Mouse (Mus musculus) kidney, postnatal 0 days (tissue): ENCODE measurements around the gene Sfxn1. TPM values are rescaled to one million over a fixed set of nuclear protein-coding genes. Genes with fewer than 3 reads are reported as not detected.

Experiments used
- ATAC-seq: fragments of 200-750 bp; cut with Nextera tagmentation; replicated peaks from 2 replicates; pipeline ENCODE4 v1.8.0; 2017; ENCODE audit warnings: low read depth, moderate number of reproducible peaks, moderate TSS enrichment, moderate library complexity; ENCODE audit not compliant: low FRiP score
- DNase-seq: peaks from one replicate; pipeline ENCODE4 v3.0.0-alpha.2; 2016; ENCODE audit warnings: low spot score
- H3K27ac ChIP-seq: fragments of 300-500 bp; sonication (generic); 2 replicates; pipeline ENCODE4 v1.5.1; 2014; ENCODE audit warnings: mild to moderate bottlenecking
- H3K27me3 ChIP-seq: fragments of 300-500 bp; sonication (generic); 2 replicates; pipeline ENCODE4 v1.6.1; 2014; ENCODE audit warnings: low read length, mixed read lengths; ENCODE audit not compliant: insufficient read depth
- H3K36me3 ChIP-seq: fragments of 300-500 bp; sonication (generic); 2 replicates; pipeline ENCODE4 v1.6.1; 2014; ENCODE audit warnings: low read length, mixed read lengths; ENCODE audit not compliant: insufficient read depth
- H3K4me1 ChIP-seq: fragments of 300-500 bp; sonication (generic); replicated peaks from 2 replicates; pipeline ENCODE4 v1.6.1; 2014; ENCODE audit warnings: antibody characterized with exemption, low read length, mixed read lengths; ENCODE audit not compliant: insufficient read depth
- H3K4me2 ChIP-seq: fragments of 300-500 bp; sonication (generic); 2 replicates; pipeline ENCODE4 v1.6.1; 2014; ENCODE audit warnings: mild to moderate bottlenecking, low read length, moderate library complexity, mixed read lengths
- H3K4me3 ChIP-seq: fragments of 300-500 bp; sonication (generic); replicated peaks from 2 replicates; pipeline ENCODE4 v1.5.1; 2014; ENCODE audit warnings: low read depth, low read length
- H3K9ac ChIP-seq: fragments of 300-500 bp; sonication (generic); 2 replicates; pipeline ENCODE4 v1.6.1; 2014; ENCODE audit warnings: low read depth, low read length
- H3K9me3 ChIP-seq: fragments of 300-500 bp; sonication (generic); replicated peaks from 2 replicates; pipeline ENCODE4 v1.6.1; 2016; ENCODE audit warnings: low read length, inconsistent platforms, mixed read lengths
- CTCF ChIP-seq: IDR thresholded peaks from 2 replicates; pipeline ENCODE4 v1.5.1; 2016; ENCODE audit warnings: antibody characterized with exemption, low read depth, mild to moderate bottlenecking, moderate library complexity
- WGBS: fragments of 180-500 bp; shearing (Covaris S2); extraction: QIAGEN DNeasy Blood & Tissue Kit; methylation state at CpG from one replicate; pipeline ENCODE4 v1.1.7; 2014; 5-methylcytosine and 5-hydroxymethylcytosine counted together
- polyA plus RNA-seq: library from polyadenylated mRNA; unstranded; fragments of >200 nt; fragmentation: Nextera tagmentation; extraction: Ambion mirVana; gene quantifications from 2 replicates; pipeline ENCODE4 v1.2.1, GENCODE M21; 2015

Gene Sfxn1
- polyA plus RNA-seq, result 106 and 117 TPM in 2 replicates

- DNase-seq (peak; percentile 73), ATAC-seq (peak; percentile 73)
- peak within 1 kb of the TSS; percentile 89 for H3K27ac ChIP-seq
- no peaks in the 10 kb centered on the region for H3K9me3 ChIP-seq
- H3K9ac ChIP-seq, result peak within 1 kb of the TSS; percentile 88
- no peaks in the 10 kb centered on the region for H3K4me1 ChIP-seq
- WGBS, result under 1% methylated on average over 73 of the region's 74 CpGs
- no peak for TF ChIP-seq CTCF
- H3K27me3 ChIP-seq, result no peaks in the 10 kb centered on the region
- peak within 1 kb of the TSS; percentile 87 for H3K4me3 ChIP-seq
- H3K36me3 ChIP-seq, result no peaks in the 10 kb centered on the region
- H3K4me2 ChIP-seq, result peak within 1 kb of the TSS; percentile 65
These were observed at the start of gene Sfxn1 for GRCm38 (mm10) chr13:54071606-54072331. Gene Sfxn1 (plus strand): TSS chr13:54071869.

GRCm38 (mm10) chr13:54023311-54023710 is 48.4 kb upstream of the Sfxn1 start:
- Histone ChIP-seq H3K27me3 (no peaks in the 10 kb centered on the region), H3K4me2 (no peak overlapping the region), H3K9ac (no peak overlapping the region), H3K36me3 (no peaks in the 10 kb centered on the region), H3K9me3 (no peaks in the 10 kb centered on the region), H3K4me1 (no peaks in the 10 kb centered on the region), H3K27ac (no peak overlapping the region), H3K4me3 (no peak overlapping the region)
- ATAC-seq (no peak), DNase-seq (no peak)
- TF ChIP-seq CTCF, result no peak
- WGBS, result 72% methylated on average over 5 of the region's 5 CpGs

GRCm38 (mm10) chr13:54027079-54027478 is 44.6 kb upstream of the Sfxn1 start:
- ATAC-seq (no peak), DNase-seq (no peak)
- Histone ChIP-seq H3K9me3 (no peaks in the 10 kb centered on the region), H3K27ac (no peak overlapping the region), H3K27me3 (no peaks in the 10 kb centered on the region), H3K36me3 (no peaks in the 10 kb centered on the region), H3K4me1 (no peaks in the 10 kb centered on the region), H3K4me2 (no peak overlapping the region), H3K4me3 (no peak overlapping the region), H3K9ac (no peak overlapping the region)
- 57% methylated on average over 7 of the region's 7 CpGs for WGBS
- TF ChIP-seq CTCF, result no peak

GRCm38 (mm10) chr13:54033653-54034052 is 38.0 kb upstream of the Sfxn1 start:
- ATAC-seq (no peak), DNase-seq (no peak)
- TF ChIP-seq CTCF, result no peak
- Histone ChIP-seq H3K4me1 (no peaks in the 10 kb centered on the region), H3K27ac (no peak overlapping the region), H3K9ac (no peak overlapping the region), H3K4me3 (no peak overlapping the region), H3K4me2 (no peak overlapping the region), H3K36me3 (no peaks in the 10 kb centered on the region), H3K27me3 (no peaks in the 10 kb centered on the region), H3K9me3 (no peaks in the 10 kb centered on the region)
- 79% methylated on average over 4 of the region's 4 CpGs for WGBS

GRCm38 (mm10) chr13:54035541-54035940 is 36.1 kb upstream of the Sfxn1 start:
- Histone ChIP-seq H3K4me3 (no peak overlapping the region), H3K27me3 (no peaks in the 10 kb centered on the region), H3K9ac (no peak overlapping the region), H3K27ac (no peak overlapping the region), H3K4me2 (no peak overlapping the region), H3K36me3 (no peaks in the 10 kb centered on the region), H3K9me3 (no peaks in the 10 kb centered on the region), H3K4me1 (no peaks in the 10 kb centered on the region)
- 79% methylated on average over 1 of the region's 1 CpGs for WGBS
- ATAC-seq (no peak), DNase-seq (no peak)
- TF ChIP-seq CTCF, result peak; percentile 54

GRCm38 (mm10) chr13:54037936-54038335 is 33.7 kb upstream of the Sfxn1 start:
- no peak for TF ChIP-seq CTCF
- H3K9ac ChIP-seq, result no peak overlapping the region
- H3K27ac ChIP-seq, result no peak overlapping the region
- H3K4me3 ChIP-seq, result no peak overlapping the region
- no peaks in the 10 kb centered on the region for H3K4me1 ChIP-seq
- no peak overlapping the region for H3K4me2 ChIP-seq
- no peak for ATAC-seq
- no peak for DNase-seq
- no peaks in the 10 kb centered on the region for H3K27me3 ChIP-seq
- no peaks in the 10 kb centered on the region for H3K36me3 ChIP-seq
- 58% methylated on average over 4 of the region's 4 CpGs for WGBS
- no peaks in the 10 kb centered on the region for H3K9me3 ChIP-seq
